8 mouse cellular contexts compared by ENCODE assay signal in the genomic region with DNA sequence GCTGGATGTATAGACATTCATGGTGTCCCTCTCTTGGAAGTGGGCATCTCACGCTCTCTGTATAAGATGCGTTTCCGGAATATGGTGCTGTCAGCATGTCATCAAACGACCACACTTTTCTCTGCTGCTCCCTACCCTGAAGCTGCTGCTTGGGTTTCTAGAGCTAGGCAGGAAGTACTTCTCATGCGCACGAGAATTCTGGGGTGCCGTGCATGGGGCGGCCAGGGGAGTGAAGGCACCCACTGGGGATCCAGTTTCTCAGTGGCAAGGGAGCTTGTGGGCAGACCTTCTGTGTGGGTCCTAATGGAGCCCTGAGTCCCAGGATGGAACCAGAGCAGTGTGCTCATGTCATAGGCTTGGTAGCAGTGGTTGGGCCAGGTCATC.
DNase-seq lines count a peak whose midpoint lies in the region; ATAC-seq and TF ChIP-seq lines count a peak whose summit lies in the region.
"Had no signal": no experiment of that assay in that cellular context is flagged by ENCODE, and none has a peak within 500 bp of the region (broad histone marks: within the 10 kb centered on the region; RNA-seq: fewer than 3 reads in every experiment).

No protein-coding gene starts in this region.

- TF ChIP-seq CTCF in lung, embryonic 14.5 days (IDR thresholded peaks at IDR 0.05; ENCODE audit: low read depth), result no peak
- no peak for TF ChIP-seq CTCF in intestine, postnatal 0 days (IDR thresholded peaks at IDR 0.05; ENCODE audit: low read depth)
- TF ChIP-seq CTCF in stomach, postnatal 0 days (IDR thresholded peaks at IDR 0.05; ENCODE audit: low read depth), result no peak

- H3K36me3 ChIP-seq in lung, embryonic 14.5 days (ENCODE audit: insufficient read depth), result no peaks in the 10 kb centered on the region
- H3K36me3 ChIP-seq in forebrain, embryonic 15.5 days, result no peaks in the 10 kb centered on the region
- no peaks in the 10 kb centered on the region for H3K36me3 ChIP-seq in intestine, postnatal 0 days (ENCODE audit: control insufficient read depth, insufficient read depth)
- no peaks in the 10 kb centered on the region for H3K36me3 ChIP-seq in stomach, postnatal 0 days (ENCODE audit: control insufficient read depth, insufficient read depth, low read length)

- peak overlapping the region; percentile 62 for H3K4me2 ChIP-seq in lung, embryonic 14.5 days
- H3K4me2 ChIP-seq in forebrain, embryonic 15.5 days (replicated peaks), result peak overlapping the region; percentile 37
- H3K4me2 ChIP-seq in intestine, postnatal 0 days (replicated peaks; ENCODE audit: low read depth), result peak overlapping the region; percentile 55
- peak overlapping the region; percentile 49; the same call in 1 of the 2 replicates for H3K4me2 ChIP-seq in stomach, postnatal 0 days (replicated peaks; ENCODE audit: low read depth)

- H3K27me3 ChIP-seq in lung, embryonic 14.5 days (ENCODE audit: insufficient read depth, low read length), result no peaks in the 10 kb centered on the region
- H3K27me3 ChIP-seq in forebrain, embryonic 15.5 days, result no peaks in the 10 kb centered on the region
- H3K27me3 ChIP-seq in intestine, postnatal 0 days (replicated peaks; ENCODE audit: control insufficient read depth, insufficient read depth, low read length), result no peaks in the 10 kb centered on the region
- H3K27me3 ChIP-seq in stomach, postnatal 0 days (ENCODE audit: control insufficient read depth, insufficient read depth, low read length), result no peaks in the 10 kb centered on the region

- no peaks in the 10 kb centered on the region for H3K4me1 ChIP-seq in lung, embryonic 14.5 days (ENCODE audit: insufficient read depth)
- H3K4me1 ChIP-seq in forebrain, embryonic 15.5 days, result peaks cover 6% of the 10 kb centered on the region
- H3K4me1 ChIP-seq in intestine, postnatal 0 days (replicated peaks; ENCODE audit: control insufficient read depth, insufficient read depth, low read length), result no peaks in the 10 kb centered on the region
- no peaks in the 10 kb centered on the region for H3K4me1 ChIP-seq in stomach, postnatal 0 days (replicated peaks; ENCODE audit: control insufficient read depth, insufficient read depth)

- 68% methylated on average over 8 of the region's 8 CpGs for WGBS in lung, embryonic 14.5 days
- WGBS in forebrain, embryonic 15.5 days, result 82% methylated on average over 8 of the region's 8 CpGs
- WGBS in intestine, postnatal 0 days, result 77% methylated on average over 8 of the region's 8 CpGs
- WGBS in stomach, postnatal 0 days, result 76% methylated on average over 8 of the region's 8 CpGs

- TF ChIP-seq EP300 in stomach, postnatal 0 days (optimal IDR thresholded peaks at IDR 0.05), result no peak

- no peak overlapping the region for H3K27ac ChIP-seq in lung, embryonic 14.5 days (ENCODE audit: low read depth)
- H3K27ac ChIP-seq in forebrain, embryonic 15.5 days (replicated peaks), result peak overlapping the region; percentile 71
- H3K27ac ChIP-seq in intestine, postnatal 0 days (ENCODE audit: low read depth, low read length), result no peak overlapping the region
- H3K27ac ChIP-seq in stomach, postnatal 0 days (replicated peaks), result no peak overlapping the region
- H3K27ac ChIP-seq: macrophage had no signal

- no peak overlapping the region for H3K4me3 ChIP-seq in lung, embryonic 14.5 days (ENCODE audit: low read depth, low read length)
- H3K4me3 ChIP-seq in forebrain, embryonic 15.5 days, result peak overlapping the region; percentile 37
- H3K4me3 ChIP-seq in intestine, postnatal 0 days (ENCODE audit: low read depth, low read length), result no peak overlapping the region
- no peak overlapping the region for H3K4me3 ChIP-seq in stomach, postnatal 0 days (ENCODE audit: low read depth, low read length)

- H3K9ac ChIP-seq in lung, embryonic 14.5 days, result no peak overlapping the region
- 0 out of 2 replicates have a peak overlapping the region, but pooled peaks have one; percentile 7 for H3K9ac ChIP-seq in forebrain, embryonic 15.5 days (replicated peaks)
- no peak overlapping the region for H3K9ac ChIP-seq in intestine, postnatal 0 days (ENCODE audit: low read depth, low read length)
- H3K9ac ChIP-seq in stomach, postnatal 0 days (ENCODE audit: low read length), result peak overlapping the region; percentile 3; the same call in 1 of the 2 replicates

- H3K9me3 ChIP-seq in lung, embryonic 14.5 days (ENCODE audit: low read depth, low read length), result no peaks in the 10 kb centered on the region
- no peaks in the 10 kb centered on the region for H3K9me3 ChIP-seq in forebrain, embryonic 15.5 days
- H3K9me3 ChIP-seq in intestine, postnatal 0 days (ENCODE audit: control insufficient read depth), result no peaks in the 10 kb centered on the region
- no peaks in the 10 kb centered on the region for H3K9me3 ChIP-seq in stomach, postnatal 0 days (ENCODE audit: control insufficient read depth, low read length)

- no peak for DNase-seq in lung, embryonic 14.5 days
- DNase-seq in lung, postnatal 25 days (ENCODE audit: low spot score), result no peak
- DNase-seq in stomach, postnatal 0 days (ENCODE audit: low spot score), result no peak
- no peak for DNase-seq in layer of hippocampus, adult 18-20 months (ENCODE audit: low spot score in 2 of 2)

- ATAC-seq in lung, embryonic 14.5 days (ENCODE audit: insufficient read depth), result peak; percentile 17; the same call in 1 of the 2 replicates
- ATAC-seq in forebrain, embryonic 15.5 days (replicated peaks), result no peak
- ATAC-seq in intestine, postnatal 0 days, result no peak
- ATAC-seq in stomach, postnatal 0 days (ENCODE audit: low FRiP score, low TSS enrichment), result no peak
- no peak for ATAC-seq in cerebellum, adult (ENCODE audit: insufficient number of reproducible peaks, low FRiP score, low TSS enrichment)

Comparison
In these comparisons a context has a peak if more than half of its experiments do, and no peak if none do; other contexts are left out.
1. H3K9ac ChIP-seq: peak in forebrain, embryonic 15.5 days (single experiment) and stomach, postnatal 0 days (single experiment); none in lung, embryonic 14.5 days (single experiment) and intestine, postnatal 0 days (single experiment).
2. Peak in every context shown above with its lines, with median percentiles within 50 percentile points of each other: H3K4me2 ChIP-seq.